Mouse (Mus musculus): ENCODE measurements around the gene Atf1.

DNA sequence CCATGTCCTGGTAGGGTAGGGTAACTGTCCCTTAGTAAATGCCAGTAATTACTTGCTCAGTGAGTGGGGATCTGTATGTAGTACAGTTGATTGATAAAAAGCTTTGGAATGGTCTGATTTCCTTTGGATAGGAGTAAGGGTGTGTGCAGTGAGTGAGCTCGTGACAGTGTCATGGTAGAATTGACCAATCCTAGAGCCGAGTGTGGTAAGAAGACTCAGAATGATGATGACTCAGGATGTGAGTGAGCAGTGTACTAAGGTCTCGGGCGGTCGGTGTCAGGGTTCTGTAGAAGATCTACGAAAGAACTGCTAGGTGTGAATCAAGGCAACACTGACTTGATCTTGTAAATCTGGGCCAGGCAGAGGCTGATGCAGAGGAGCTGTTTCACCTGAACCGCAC, 18.3 kb downstream of the Atf1 start:
- TF ChIP-seq CTCF (IDR thresholded peaks at IDR 0.05; ENCODE audit: extremely low read depth, insufficient read depth, low read length) = no peak
- TF ChIP-seq POLR2A (IDR thresholded peaks at IDR 0.05; ENCODE audit: extremely low read depth, insufficient read depth, low read length) = no peak
